Mouse (Mus musculus) testis, adult 2 months (tissue): ENCODE results near the gene Nacc1. TPM values are rescaled to one million over a fixed set of nuclear protein-coding genes. Genes with fewer than 3 reads are reported as not detected.

Experiments
- H3K27ac ChIP-seq: fragments of 200-500 bp; 2 replicates; pipeline ENCODE4 v1.5.1; 2012; ENCODE audit warnings: low read depth, low read length; ENCODE audit not compliant: control insufficient read depth, insufficient read depth
- H3K27me3 ChIP-seq: fragments of 200-500 bp; 2 replicates; pipeline ENCODE4 v1.6.1; 2012; ENCODE audit warnings: mild to moderate bottlenecking, low read length, moderate library complexity; ENCODE audit not compliant: control insufficient read depth, insufficient read depth
- H3K36me3 ChIP-seq: fragments of 200-500 bp; 2 replicates; pipeline ENCODE4 v1.6.1; 2012; ENCODE audit warnings: mild to moderate bottlenecking, low read length; ENCODE audit not compliant: control insufficient read depth, insufficient read depth
- H3K4me1 ChIP-seq: fragments of 200-500 bp; 2 replicates; pipeline ENCODE4 v1.6.1; 2012; ENCODE audit warnings: low read length; ENCODE audit not compliant: control insufficient read depth, insufficient read depth
- H3K4me3 ChIP-seq: fragments of 200-500 bp; 2 replicates; pipeline ENCODE4 v1.5.1; 2012; ENCODE audit warnings: low read depth, mild to moderate bottlenecking, low read length, moderate library complexity, mixed read lengths; ENCODE audit not compliant: control insufficient read depth
- CTCF ChIP-seq: fragments of 200-500 bp; IDR thresholded peaks from 2 replicates; pipeline ENCODE4 v1.5.1; 2012; ENCODE audit warnings: low read depth, mild to moderate bottlenecking, inconsistent platforms, low read length, moderate library complexity; ENCODE audit not compliant: control insufficient read depth, insufficient read depth, insufficient replicate concordance
- POLR2A ChIP-seq: fragments of 200-500 bp; IDR thresholded peaks from 2 replicates; pipeline ENCODE4 v1.6.1; 2012; ENCODE audit warnings: low read depth, mild to moderate bottlenecking, inconsistent platforms, low read length, moderate library complexity; ENCODE audit not compliant: control insufficient read depth
- polyA plus RNA-seq: library from polyadenylated mRNA; depleted of rRNA; stranded (reverse); fragments of >200 nt; gene quantifications from 2 replicates; pipeline ENCODE4 v1.2.3, GENCODE M21; 2012

Nacc1 gene
- polyA plus RNA-seq, 1 experiment: 27.5 TPM

GRCm38 (mm10) chr8:84706610-84707266, 19.1 kb upstream of the Nacc1 start:
- Histone ChIP-seq H3K36me3 (no peaks in the 10 kb centered on the region), H3K4me3 (peak overlapping the region; percentile 46), H3K27me3 (no peaks in the 10 kb centered on the region; the same call in 1 of the 2 replicates), H3K27ac (peak overlapping the region; percentile 71; the same call in 1 of the 2 replicates), H3K4me1 (peaks cover 32% of the 10 kb centered on the region)
- TF ChIP-seq CTCF: no peak
- no peak for TF ChIP-seq POLR2A

GRCm38 (mm10) chr8:84705960-84706359, 18.3 kb upstream of the Nacc1 start:
- Histone ChIP-seq H3K4me3 (no peak overlapping the region), H3K27me3 (no peaks in the 10 kb centered on the region; the same call in 1 of the 2 replicates), H3K4me1 (peaks cover 36% of the 10 kb centered on the region), H3K27ac (no peak overlapping the region), H3K36me3 (no peaks in the 10 kb centered on the region)
- TF ChIP-seq POLR2A: no peak
- no peak for TF ChIP-seq CTCF

- H3K4me1 ChIP-seq: peaks cover 36% of the 10 kb centered on the region
- no peak for TF ChIP-seq CTCF
- no peak for TF ChIP-seq POLR2A
- peak overlapping the region; percentile 1 for H3K4me3 ChIP-seq
- H3K27me3 ChIP-seq: no peaks in the 10 kb centered on the region; the same call in 1 of the 2 replicates
- no peaks in the 10 kb centered on the region for H3K36me3 ChIP-seq
- H3K27ac ChIP-seq: no peak overlapping the region
These were observed 17.5 kb upstream of the Nacc1 start for GRCm38 (mm10) chr8:84704867-84705831.

- no peak for TF ChIP-seq POLR2A
- peak; percentile 82 for TF ChIP-seq CTCF
- no peaks in the 10 kb centered on the region; the same call in 1 of the 2 replicates for H3K27me3 ChIP-seq
These were observed 16.7 kb upstream of the Nacc1 start for GRCm38 (mm10) chr8:84704356-84704755.

DNA sequence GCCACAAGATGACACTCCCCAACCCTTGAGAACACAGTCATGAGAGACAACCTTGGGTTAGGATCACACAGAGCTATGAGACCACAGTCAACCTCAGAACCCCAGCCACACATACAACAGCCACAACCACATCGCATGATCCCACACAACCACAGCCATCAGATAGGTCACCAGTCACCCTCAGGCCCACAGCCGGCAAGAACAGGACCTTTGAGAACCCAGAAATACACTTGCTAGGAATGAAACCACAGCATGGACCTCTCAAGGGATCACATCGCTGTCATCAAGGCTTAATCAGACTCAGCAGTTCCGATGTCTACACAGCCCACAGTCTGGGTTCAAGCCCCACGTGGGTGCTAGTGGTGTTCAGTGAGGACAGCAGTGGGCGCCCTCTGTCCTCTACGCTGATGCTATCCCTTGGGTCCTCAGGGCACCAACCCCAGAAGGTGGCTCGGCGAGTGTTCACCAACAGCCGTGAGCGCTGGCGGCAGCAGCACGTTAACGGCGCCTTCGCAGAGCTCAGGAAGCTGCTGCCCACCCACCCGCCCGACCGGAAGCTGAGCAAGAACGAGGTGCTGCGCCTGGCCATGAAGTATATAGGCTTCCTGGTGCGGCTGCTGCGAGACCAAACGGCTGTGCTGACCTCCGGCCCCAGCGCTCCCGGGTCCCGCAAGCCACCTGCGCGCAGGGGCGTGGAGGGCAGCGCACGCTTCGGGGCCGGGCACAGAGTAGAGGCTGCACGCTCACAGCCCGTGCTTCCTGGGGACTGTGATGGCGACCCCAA, 16.0 kb upstream of the Nacc1 start:
- H3K36me3 ChIP-seq: peaks cover 3% of the 10 kb centered on the region
- TF ChIP-seq CTCF: no peak
- no peak for TF ChIP-seq POLR2A
- peak overlapping the region; percentile 65 for H3K4me3 ChIP-seq
- H3K4me1 ChIP-seq: peaks cover 35% of the 10 kb centered on the region
- H3K27me3 ChIP-seq: no peaks in the 10 kb centered on the region; the same call in 1 of the 2 replicates
- H3K27ac ChIP-seq: no peak overlapping the region

More at GRCm38 (mm10) chr8:84704356-84704755, 16.7 kb upstream of the Nacc1 start:
- peaks cover 36% of the 10 kb centered on the region for H3K4me1 ChIP-seq
- H3K4me3 ChIP-seq: peak overlapping the region; percentile 53
- no peak overlapping the region for H3K27ac ChIP-seq
- no peaks in the 10 kb centered on the region for H3K36me3 ChIP-seq

DNA sequence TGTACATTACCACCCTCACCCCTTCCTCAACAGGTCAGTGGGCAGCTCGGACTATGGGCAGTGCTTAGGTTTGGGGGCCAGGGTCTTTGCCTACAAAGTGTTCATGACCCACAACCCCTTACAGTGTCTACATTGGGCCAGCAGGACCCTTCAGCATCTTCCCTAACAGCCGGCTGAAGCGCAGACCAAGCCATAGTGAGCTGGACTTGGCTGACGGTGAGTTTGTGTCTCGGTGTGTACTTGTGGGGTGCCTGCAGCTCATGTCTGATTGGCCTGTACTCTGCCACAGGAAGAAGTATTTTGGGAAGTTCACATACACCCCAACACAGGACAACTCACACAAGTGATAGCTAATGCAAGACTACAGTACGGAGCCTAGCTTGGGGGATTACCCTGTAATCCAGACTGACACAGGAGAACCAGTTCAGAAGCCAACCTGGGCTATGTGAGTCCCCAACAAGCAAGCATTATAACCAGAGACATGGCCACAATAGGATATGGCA, 15.4 kb upstream of the Nacc1 start:
- Histone ChIP-seq H3K27ac (no peak overlapping the region), H3K4me1 (peaks cover 31% of the 10 kb centered on the region), H3K27me3 (no peaks in the 10 kb centered on the region; the same call in 1 of the 2 replicates), H3K4me3 (no peak overlapping the region), H3K36me3 (peaks cover 3% of the 10 kb centered on the region)
- TF ChIP-seq POLR2A: no peak
- no peak for TF ChIP-seq CTCF

DNA sequence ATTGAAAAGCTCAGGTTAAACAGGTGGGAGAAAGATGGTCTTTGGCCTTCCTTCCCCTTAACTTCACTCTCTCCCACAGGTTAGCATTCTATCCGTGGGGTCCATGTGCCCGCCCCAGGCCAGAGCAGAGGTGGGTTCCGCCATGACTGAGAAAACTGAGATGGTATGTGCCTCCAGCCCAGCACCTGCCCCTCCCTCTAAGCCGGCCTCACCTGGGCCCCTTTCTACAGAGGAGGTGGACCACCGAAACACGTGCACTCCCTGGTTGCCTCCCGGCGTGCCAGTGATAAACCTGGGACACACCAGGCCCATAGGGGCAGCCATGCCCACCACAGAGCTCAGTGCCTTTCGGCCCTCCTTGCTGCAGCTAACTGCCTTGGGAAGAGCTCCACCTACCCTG, 14.9 kb upstream of the Nacc1 start:
- no peaks in the 10 kb centered on the region; the same call in 1 of the 2 replicates for H3K27me3 ChIP-seq
- H3K27ac ChIP-seq: no peak overlapping the region
- peaks cover 27% of the 10 kb centered on the region for H3K4me1 ChIP-seq
- H3K4me3 ChIP-seq: no peak overlapping the region
- TF ChIP-seq POLR2A (no peak), CTCF (no peak)
- H3K36me3 ChIP-seq: peaks cover 3% of the 10 kb centered on the region
